Mouse (Mus musculus): ENCODE measurements around the gene Ralgapa1. TPM values are rescaled to one million over a fixed set of nuclear protein-coding genes. Genes with fewer than 3 reads are reported as not detected.

Ralgapa1 gene
- polyA plus RNA-seq, 1 experiment from 2014 or later, result 25.3 TPM

DNA sequence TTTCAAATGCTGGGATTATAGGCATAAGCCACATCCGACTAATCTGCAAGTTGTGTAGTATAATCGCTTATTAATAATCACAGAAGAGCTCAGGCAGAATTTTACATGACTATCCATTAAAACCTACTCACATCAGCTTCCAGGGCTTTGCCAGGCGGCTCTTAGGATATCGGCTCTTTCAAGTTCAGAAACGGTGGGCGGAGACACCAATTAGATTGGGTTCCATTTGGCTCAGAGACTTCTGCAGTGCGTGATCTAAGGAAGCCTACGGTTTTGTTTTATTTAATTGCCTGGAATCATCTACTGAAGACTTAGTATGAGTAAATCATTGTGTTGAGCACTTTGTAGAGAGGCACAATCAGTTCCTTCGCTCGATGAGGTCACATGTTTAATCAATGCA is 249.3 kb downstream of the Ralgapa1 start:
- H3K27me3 ChIP-seq, result no peaks in the 10 kb centered on the region
- no peak overlapping the region for H3K9ac ChIP-seq
- peaks cover 19% of the 10 kb centered on the region for H3K4me1 ChIP-seq
- no peaks in the 10 kb centered on the region for H3K9me3 ChIP-seq
- H3K4me3 ChIP-seq (replicated peaks), result no peak overlapping the region
- WGBS, result 67% methylated on average over 10 of the region's 10 CpGs
- no peak overlapping the region for H3K27ac ChIP-seq
- ATAC-seq (ENCODE audit: low FRiP score), result no peak; the same call in 1 of the 2 replicates
- no peaks in the 10 kb centered on the region for H3K36me3 ChIP-seq (replicated peaks)
- H3K4me2 ChIP-seq, result no peak overlapping the region

- 63% methylated on average over 11 of the region's 11 CpGs for WGBS
- no peak overlapping the region for H3K4me2 ChIP-seq
- no peak overlapping the region for H3K9ac ChIP-seq
- ATAC-seq (ENCODE audit: low FRiP score), result no peak
- H3K27me3 ChIP-seq, result no peaks in the 10 kb centered on the region
- H3K36me3 ChIP-seq (replicated peaks), result no peaks in the 10 kb centered on the region
- H3K27ac ChIP-seq, result no peak overlapping the region
- H3K4me3 ChIP-seq (replicated peaks), result no peak overlapping the region
- H3K9me3 ChIP-seq, result no peaks in the 10 kb centered on the region
- peaks cover 19% of the 10 kb centered on the region for H3K4me1 ChIP-seq
These were observed 249.8 kb downstream of the Ralgapa1 start for GRCm38 (mm10) chr12:55571181-55571580.

- no peak for ATAC-seq (ENCODE audit: low FRiP score)
- Histone ChIP-seq H3K4me2 (no peak overlapping the region), H3K9me3 (no peaks in the 10 kb centered on the region), H3K36me3 (replicated peaks) (no peaks in the 10 kb centered on the region), H3K9ac (no peak overlapping the region), H3K4me1 (peaks cover 19% of the 10 kb centered on the region), H3K27me3 (no peaks in the 10 kb centered on the region), H3K4me3 (replicated peaks) (no peak overlapping the region), H3K27ac (no peak overlapping the region)
- 90% methylated on average over 9 of the region's 9 CpGs for WGBS
These were observed 250.3 kb downstream of the Ralgapa1 start for GRCm38 (mm10) chr12:55570646-55571045.

GRCm38 (mm10) chr12:55569676-55570075 is 251.3 kb downstream of the Ralgapa1 start:
- Histone ChIP-seq H3K36me3 (replicated peaks) (no peaks in the 10 kb centered on the region), H3K4me2 (no peak overlapping the region), H3K9me3 (no peaks in the 10 kb centered on the region), H3K9ac (no peak overlapping the region), H3K27ac (no peak overlapping the region), H3K4me3 (replicated peaks) (no peak overlapping the region), H3K27me3 (no peaks in the 10 kb centered on the region), H3K4me1 (peaks cover 19% of the 10 kb centered on the region)
- ATAC-seq (ENCODE audit: low FRiP score), result no peak
- WGBS, result 84% methylated on average over 6 of the region's 6 CpGs

- Histone ChIP-seq H3K27ac (no peak overlapping the region), H3K9ac (no peak overlapping the region), H3K36me3 (replicated peaks) (no peaks in the 10 kb centered on the region), H3K27me3 (no peaks in the 10 kb centered on the region), H3K4me3 (replicated peaks) (no peak overlapping the region), H3K4me1 (peaks cover 13% of the 10 kb centered on the region), H3K4me2 (no peak overlapping the region), H3K9me3 (no peaks in the 10 kb centered on the region)
- no peak for ATAC-seq (ENCODE audit: low FRiP score)
- 81% methylated on average over 3 of the region's 3 CpGs for WGBS
These were observed 252.5 kb downstream of the Ralgapa1 start for GRCm38 (mm10) chr12:55568466-55568865.

- Histone ChIP-seq H3K9me3 (no peaks in the 10 kb centered on the region), H3K27me3 (no peaks in the 10 kb centered on the region), H3K4me1 (peaks cover 4% of the 10 kb centered on the region), H3K27ac (no peak overlapping the region), H3K4me2 (no peak overlapping the region), H3K9ac (no peak overlapping the region), H3K36me3 (replicated peaks) (no peaks in the 10 kb centered on the region), H3K4me3 (replicated peaks) (no peak overlapping the region)
- peak; percentile 69; the same call in 1 of the 2 replicates for ATAC-seq (ENCODE audit: low FRiP score)
- 75% methylated on average over 5 of the region's 5 CpGs for WGBS
These were observed 254.1 kb downstream of the Ralgapa1 start for GRCm38 (mm10) chr12:55566837-55567236.

- H3K27ac ChIP-seq, result no peak overlapping the region
- H3K36me3 ChIP-seq (replicated peaks), result no peaks in the 10 kb centered on the region
- no peaks in the 10 kb centered on the region for H3K27me3 ChIP-seq
- H3K4me1 ChIP-seq, result no peaks in the 10 kb centered on the region
- ATAC-seq (ENCODE audit: low FRiP score), result no peak
- no peak overlapping the region for H3K4me2 ChIP-seq
- H3K9ac ChIP-seq, result no peak overlapping the region
- WGBS, result 81% methylated on average over 9 of the region's 9 CpGs
- no peak overlapping the region for H3K4me3 ChIP-seq (replicated peaks)
- no peaks in the 10 kb centered on the region for H3K9me3 ChIP-seq
These were observed 255.1 kb downstream of the Ralgapa1 start for GRCm38 (mm10) chr12:55565867-55566266.

- WGBS, result 95% methylated on average over 19 of the region's 19 CpGs
- Histone ChIP-seq H3K4me3 (replicated peaks) (no peak within 1 kb of the TSS), H3K9me3 (no peaks in the 10 kb centered on the region), H3K27ac (no peak within 1 kb of the TSS), H3K4me1 (peaks cover 4% of the 10 kb centered on the region; the same call in 1 of the 2 replicates), H3K9ac (no peak within 1 kb of the TSS), H3K36me3 (replicated peaks) (no peaks in the 10 kb centered on the region), H3K27me3 (no peaks in the 10 kb centered on the region), H3K4me2 (no peak within 1 kb of the TSS)
- no peak for ATAC-seq (ENCODE audit: low FRiP score)
These were observed 255.8 kb downstream of the Ralgapa1 start, which contains the start of gene Aldoart2 for GRCm38 (mm10) chr12:55565206-55565605. Gene Aldoart2, plus strand, starts transcription at chr12:55565239.

- ATAC-seq (ENCODE audit: low FRiP score), result no peak
- Histone ChIP-seq H3K36me3 (replicated peaks) (no peaks in the 10 kb centered on the region), H3K4me3 (replicated peaks) (no peak overlapping the region), H3K9ac (no peak overlapping the region), H3K4me1 (peaks cover 8% of the 10 kb centered on the region; the same call in 1 of the 2 replicates), H3K27me3 (no peaks in the 10 kb centered on the region), H3K27ac (no peak overlapping the region), H3K4me2 (no peak overlapping the region), H3K9me3 (no peaks in the 10 kb centered on the region)
- 88% methylated on average over 9 of the region's 9 CpGs for WGBS
These were observed 256.6 kb downstream of the Ralgapa1 start for GRCm38 (mm10) chr12:55564187-55564963.

DNA sequence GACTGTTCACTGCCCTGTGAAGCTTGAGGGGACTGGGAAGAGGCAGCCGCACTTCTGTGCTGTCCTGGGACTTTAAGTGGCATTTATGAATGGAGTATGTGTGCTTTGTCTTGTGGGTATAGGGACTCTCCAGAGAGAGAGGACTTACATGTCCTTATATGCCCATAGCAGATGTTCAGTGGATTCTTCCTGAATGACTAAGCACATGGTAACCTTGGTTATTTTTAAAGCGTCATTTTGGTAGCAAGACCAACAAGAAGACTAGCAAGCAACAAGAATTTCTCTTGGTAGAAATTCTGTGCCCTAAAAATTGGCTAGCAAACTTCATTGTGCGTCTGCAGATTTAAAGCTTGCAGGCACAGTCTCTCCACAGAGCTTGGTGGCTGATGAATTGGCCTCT is 257.2 kb downstream of the Ralgapa1 start:
- no peak for ATAC-seq (ENCODE audit: low FRiP score)
- Histone ChIP-seq H3K27ac (no peak overlapping the region), H3K4me1 (peaks cover 8% of the 10 kb centered on the region; the same call in 1 of the 2 replicates), H3K4me2 (no peak overlapping the region), H3K36me3 (replicated peaks) (no peaks in the 10 kb centered on the region), H3K27me3 (no peaks in the 10 kb centered on the region), H3K9ac (no peak overlapping the region), H3K9me3 (no peaks in the 10 kb centered on the region), H3K4me3 (replicated peaks) (no peak overlapping the region)
- 97% methylated on average over 3 of the region's 3 CpGs for WGBS

DNA sequence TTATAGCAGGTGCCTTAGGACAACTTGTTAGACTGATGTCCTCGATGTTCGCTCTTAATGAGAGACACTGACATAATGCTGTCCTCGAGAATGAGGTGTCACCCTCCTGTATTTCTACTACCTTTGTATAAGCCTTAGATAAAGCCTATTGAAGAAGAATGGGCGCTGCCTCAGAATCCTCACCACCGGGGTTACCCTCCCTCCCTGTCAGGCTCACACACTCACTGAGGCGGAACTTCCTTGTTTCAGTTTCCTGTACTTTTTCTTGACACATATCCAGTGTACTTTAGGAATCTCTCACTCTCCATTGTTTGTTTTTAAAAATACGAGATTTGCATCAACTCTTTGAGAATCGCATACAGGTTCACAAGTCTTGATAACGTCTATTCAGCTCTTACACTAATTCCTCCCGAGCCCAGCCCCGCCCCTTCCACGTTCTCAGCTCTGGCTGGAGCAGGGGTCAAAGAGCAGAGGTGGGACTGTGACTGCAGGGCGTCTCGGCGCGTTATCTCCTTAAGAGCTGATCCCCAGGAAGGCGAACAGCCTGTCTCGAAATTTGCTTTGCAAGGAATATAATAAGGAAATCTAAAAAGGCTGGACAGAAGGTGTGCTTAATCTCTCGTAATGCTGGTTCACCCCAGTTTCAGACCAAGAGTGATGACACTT is 260.8 kb downstream of the Ralgapa1 start:
- peak overlapping the region; percentile 45 for H3K4me2 ChIP-seq
- H3K9me3 ChIP-seq, result no peaks in the 10 kb centered on the region
- peaks cover 8% of the 10 kb centered on the region; the same call in 1 of the 2 replicates for H3K4me1 ChIP-seq
- H3K36me3 ChIP-seq (replicated peaks), result no peaks in the 10 kb centered on the region
- 9% methylated on average over 19 of the region's 19 CpGs for WGBS
- H3K9ac ChIP-seq, result 0 out of 2 replicates have a peak overlapping the region, but pooled peaks have one; percentile 5
- no peak for ATAC-seq (ENCODE audit: low FRiP score)
- H3K27me3 ChIP-seq, result no peaks in the 10 kb centered on the region
- no peak overlapping the region for H3K27ac ChIP-seq
- H3K4me3 ChIP-seq (replicated peaks), result peak overlapping the region; percentile 19; the same call in 1 of the 2 replicates

- H3K27me3 ChIP-seq, result no peaks in the 10 kb centered on the region
- no peak overlapping the region for H3K4me3 ChIP-seq (replicated peaks)
- no peak overlapping the region for H3K9ac ChIP-seq
- no peaks in the 10 kb centered on the region for H3K9me3 ChIP-seq
- no peak overlapping the region for H3K4me2 ChIP-seq
- no peaks in the 10 kb centered on the region for H3K36me3 ChIP-seq (replicated peaks)
- WGBS, result 89% methylated on average over 12 of the region's 12 CpGs
- ATAC-seq (ENCODE audit: low FRiP score), result no peak
- peaks cover 8% of the 10 kb centered on the region; the same call in 1 of the 2 replicates for H3K4me1 ChIP-seq
- H3K27ac ChIP-seq, result no peak overlapping the region
These were observed 261.6 kb downstream of the Ralgapa1 start for GRCm38 (mm10) chr12:55559184-55559855.

Data from forebrain, embryonic 12.5 days (tissue).